Mouse (Mus musculus) embryo, embryonic 10 days (tissue): ENCODE data around the gene Mbnl1.
A peak's percentile ranks its signal among the peaks of the same experiment; 100 is the strongest.

Source experiments
- DNase-seq: peaks from one replicate; pipeline ENCODE4 v3.0.0-alpha.2; 2015; ENCODE audit warnings: low spot score

Mbnl1 gene

GRCm38 (mm10) chr3:60608952-60609403 lies 136.3 kb downstream of the Mbnl1 start:
- peak; percentile 63 for DNase-seq

GRCm38 (mm10) chr3:60611839-60612238 lies 139.2 kb downstream of the Mbnl1 start:
- peak; percentile 69 for DNase-seq

- no peak for DNase-seq
Observed at GRCm38 (mm10) chr3:60613121-60613520, 140.5 kb downstream of the Mbnl1 start.

- no peak for DNase-seq
Observed at GRCm38 (mm10) chr3:60614516-60614915, 141.9 kb downstream of the Mbnl1 start.

- DNase-seq: no peak
Observed at GRCm38 (mm10) chr3:60615057-60615606, 142.5 kb downstream of the Mbnl1 start.

- no peak for DNase-seq
Observed at GRCm38 (mm10) chr3:60615615-60616014, 143.0 kb downstream of the Mbnl1 start.

GRCm38 (mm10) chr3:60616147-60616546 lies 143.5 kb downstream of the Mbnl1 start:
- no peak for DNase-seq

GRCm38 (mm10) chr3:60617643-60618042 lies 145.0 kb downstream of the Mbnl1 start:
- DNase-seq: no peak

GRCm38 (mm10) chr3:60620236-60620635 lies 147.6 kb downstream of the Mbnl1 start:
- no peak for DNase-seq

GRCm38 (mm10) chr3:60631183-60631582 lies 158.6 kb downstream of the Mbnl1 start:
- no peak for DNase-seq

- DNase-seq: no peak
Observed at GRCm38 (mm10) chr3:60631754-60632153, 159.1 kb downstream of the Mbnl1 start.

GRCm38 (mm10) chr3:60632796-60633466 lies 160.3 kb downstream of the Mbnl1 start:
- no peak for DNase-seq

- no peak for DNase-seq
Observed at GRCm38 (mm10) chr3:60638530-60638929, 165.9 kb downstream of the Mbnl1 start.

- no peak for DNase-seq
Observed at GRCm38 (mm10) chr3:60639135-60639534, 166.5 kb downstream of the Mbnl1 start.

- DNase-seq: no peak
Observed at GRCm38 (mm10) chr3:60642227-60642626, 169.6 kb downstream of the Mbnl1 start.

GRCm38 (mm10) chr3:60645531-60645930 lies 172.9 kb downstream of the Mbnl1 start:
- no peak for DNase-seq

- no peak for DNase-seq
Observed at GRCm38 (mm10) chr3:60648293-60648692, 175.7 kb downstream of the Mbnl1 start.

- no peak for DNase-seq
Observed at GRCm38 (mm10) chr3:60660762-60661161, 188.1 kb downstream of the Mbnl1 start.
